Mouse (Mus musculus) midbrain, embryonic 15.5 days (tissue): ENCODE measurements at regions not wholly inside any gene's neighbourhood (a gene's known extent, or its start where the extent isn't known, plus 50 kb on each side); places are given as distances from the start of the nearest gene placed in this dataset.

Experiments
- ATAC-seq: fragments of 200-750 bp; cut with Nextera tagmentation; replicated peaks from 2 replicates; pipeline ENCODE4 v1.8.0; 2017; ENCODE audit warnings: moderate TSS enrichment
- H3K27ac ChIP-seq: fragments of 300-500 bp; sonication (generic); 2 replicates; pipeline ENCODE4 v1.5.1; 2015; ENCODE audit warnings: mild to moderate bottlenecking, inconsistent platforms
- H3K27me3 ChIP-seq: fragments of 300-500 bp; sonication (generic); replicated peaks from 2 replicates; pipeline ENCODE4 v1.6.1; 2015; ENCODE audit warnings: inconsistent platforms
- H3K36me3 ChIP-seq: fragments of 300-500 bp; sonication (generic); replicated peaks from 2 replicates; pipeline ENCODE4 v1.6.1; 2015; ENCODE audit warnings: inconsistent platforms
- H3K4me1 ChIP-seq: fragments of 300-500 bp; sonication (generic); 2 replicates; pipeline ENCODE4 v1.6.1; 2015; ENCODE audit warnings: inconsistent platforms
- H3K4me2 ChIP-seq: fragments of 300-500 bp; sonication (generic); 2 replicates; pipeline ENCODE4 v1.6.1; 2015; ENCODE audit warnings: inconsistent platforms, mild to moderate bottlenecking, moderate library complexity
- H3K4me3 ChIP-seq: fragments of 300-500 bp; sonication (generic); 2 replicates; pipeline ENCODE4 v1.5.1; 2015; ENCODE audit warnings: mild to moderate bottlenecking, inconsistent platforms
- H3K9ac ChIP-seq: fragments of 300-500 bp; sonication (generic); 2 replicates; pipeline ENCODE4 v1.6.1; 2015; ENCODE audit warnings: mild to moderate bottlenecking, inconsistent platforms
- H3K9me3 ChIP-seq: fragments of 300-500 bp; sonication (generic); 2 replicates; pipeline ENCODE4 v1.6.1; 2016; ENCODE audit warnings: inconsistent platforms
- WGBS: fragments of 180-500 bp; shearing (Covaris S2); methylation state at CpG from one replicate; pipeline ENCODE4 v1.1.7; 2015; ENCODE audit warnings: mixed read lengths; 5-methylcytosine and 5-hydroxymethylcytosine counted together

DNA sequence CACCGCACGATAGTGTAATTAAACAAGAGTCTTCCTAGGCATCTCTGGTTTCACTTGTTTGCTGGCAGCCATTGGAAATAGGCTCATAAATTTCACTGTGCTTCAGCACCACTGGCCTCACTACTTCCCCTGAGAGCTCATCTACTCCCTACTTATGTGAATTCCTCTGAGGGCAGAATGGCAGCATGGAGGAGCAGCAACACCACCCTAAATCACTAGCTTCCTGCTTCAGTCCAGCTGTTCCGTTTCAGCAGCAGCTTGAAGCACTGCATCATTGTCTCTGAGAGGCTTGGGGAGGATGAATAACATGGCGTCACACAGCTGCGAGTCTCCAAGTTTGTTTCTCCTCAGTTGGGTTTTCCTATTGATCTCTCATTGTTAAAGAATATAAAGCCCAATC is 712.1 kb downstream of the Tlr4 start:
- Histone ChIP-seq H3K4me3 (no peak overlapping the region), H3K27ac (no peak overlapping the region), H3K4me1 (no peaks in the 10 kb centered on the region), H3K9ac (no peak overlapping the region), H3K27me3 (no peaks in the 10 kb centered on the region), H3K4me2 (no peak overlapping the region), H3K9me3 (no peaks in the 10 kb centered on the region), H3K36me3 (no peaks in the 10 kb centered on the region)
- 75% methylated on average over 5 of the region's 5 CpGs for WGBS
- no peak for ATAC-seq

- 79% methylated on average over 1 of the region's 1 CpGs for WGBS
- Histone ChIP-seq H3K4me1 (no peaks in the 10 kb centered on the region), H3K9ac (no peak overlapping the region), H3K27ac (no peak overlapping the region), H3K4me2 (no peak overlapping the region), H3K27me3 (no peaks in the 10 kb centered on the region), H3K9me3 (no peaks in the 10 kb centered on the region), H3K4me3 (no peak overlapping the region), H3K36me3 (no peaks in the 10 kb centered on the region)
- ATAC-seq = no peak
These were observed 718.6 kb downstream of the Tlr4 start for GRCm38 (mm10) chr4:67546013-67546412.

DNA sequence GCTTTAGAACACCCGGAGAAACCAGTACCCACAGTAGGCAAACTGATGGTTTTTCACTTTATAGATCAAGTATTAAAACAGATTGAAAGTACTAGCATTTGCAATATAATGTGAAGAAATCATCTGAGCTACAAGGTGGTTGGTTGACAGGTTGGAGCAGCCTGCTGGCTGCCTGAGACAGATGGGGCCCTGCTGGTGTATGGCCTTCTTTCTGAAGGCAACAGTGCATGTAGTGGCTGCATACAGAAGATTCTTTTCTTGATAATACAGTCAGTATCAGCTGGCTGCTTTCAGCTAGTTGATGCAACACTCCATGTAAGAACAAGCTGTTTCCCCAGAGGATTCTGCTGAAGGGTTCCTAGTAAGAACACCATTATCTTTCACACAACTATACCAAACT is 720.6 kb downstream of the Tlr4 start:
- H3K27ac ChIP-seq = no peak overlapping the region
- no peak overlapping the region for H3K4me2 ChIP-seq
- 92% methylated on average over 1 of the region's 1 CpGs for WGBS

GRCm38 (mm10) chr4:67553511-67553910 is 726.1 kb downstream of the Tlr4 start:
- Histone ChIP-seq H3K4me3 (no peak overlapping the region), H3K9me3 (no peaks in the 10 kb centered on the region), H3K9ac (no peak overlapping the region), H3K36me3 (no peaks in the 10 kb centered on the region), H3K4me1 (no peaks in the 10 kb centered on the region), H3K27ac (no peak overlapping the region), H3K4me2 (no peak overlapping the region), H3K27me3 (no peaks in the 10 kb centered on the region)
- no peak for ATAC-seq
- 77% methylated on average over 3 of the region's 3 CpGs for WGBS

More for the DNA sequence above, 720.6 kb downstream of the Tlr4 start:
- Histone ChIP-seq H3K27me3 (no peaks in the 10 kb centered on the region), H3K36me3 (no peaks in the 10 kb centered on the region), H3K9ac (no peak overlapping the region), H3K4me1 (no peaks in the 10 kb centered on the region), H3K9me3 (no peaks in the 10 kb centered on the region), H3K4me3 (no peak overlapping the region)
- ATAC-seq = no peak

DNA sequence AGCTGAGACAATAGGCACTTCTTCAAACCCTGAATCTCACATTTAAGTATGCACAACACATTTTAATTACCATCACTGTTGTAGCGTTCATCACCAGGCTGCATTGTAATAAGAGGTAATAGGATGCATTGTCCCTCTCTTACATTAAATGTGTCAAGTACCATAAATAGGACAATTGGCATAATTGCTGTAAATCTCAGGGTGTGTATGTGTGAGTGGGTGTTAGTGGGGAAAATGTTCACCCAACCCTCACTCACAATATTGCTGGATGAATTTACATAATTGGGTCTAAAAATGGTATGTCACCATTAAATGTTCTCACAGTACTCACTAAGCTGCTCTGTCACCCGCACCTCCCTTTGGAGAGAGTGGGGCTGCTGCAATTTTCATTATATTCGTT is 747.4 kb downstream of the Tlr4 start:
- H3K27ac ChIP-seq = no peak overlapping the region
- H3K4me2 ChIP-seq = no peak overlapping the region
- no peaks in the 10 kb centered on the region for H3K36me3 ChIP-seq
- no peak overlapping the region for H3K4me3 ChIP-seq
- WGBS = 67% methylated on average over 3 of the region's 3 CpGs
- H3K9me3 ChIP-seq = no peaks in the 10 kb centered on the region
- ATAC-seq = no peak
- H3K27me3 ChIP-seq = no peaks in the 10 kb centered on the region
- H3K4me1 ChIP-seq = no peaks in the 10 kb centered on the region
- no peak overlapping the region for H3K9ac ChIP-seq

GRCm38 (mm10) chr4:67589501-67589900 is 762.1 kb downstream of the Tlr4 start:
- Histone ChIP-seq H3K4me2 (no peak overlapping the region), H3K4me1 (peaks cover 6% of the 10 kb centered on the region; the same call in 1 of the 2 replicates), H3K4me3 (no peak overlapping the region), H3K27me3 (no peaks in the 10 kb centered on the region), H3K36me3 (no peaks in the 10 kb centered on the region), H3K9ac (no peak overlapping the region), H3K9me3 (no peaks in the 10 kb centered on the region), H3K27ac (no peak overlapping the region)
- no peak for ATAC-seq
- 79% methylated on average over 1 of the region's 1 CpGs for WGBS

DNA sequence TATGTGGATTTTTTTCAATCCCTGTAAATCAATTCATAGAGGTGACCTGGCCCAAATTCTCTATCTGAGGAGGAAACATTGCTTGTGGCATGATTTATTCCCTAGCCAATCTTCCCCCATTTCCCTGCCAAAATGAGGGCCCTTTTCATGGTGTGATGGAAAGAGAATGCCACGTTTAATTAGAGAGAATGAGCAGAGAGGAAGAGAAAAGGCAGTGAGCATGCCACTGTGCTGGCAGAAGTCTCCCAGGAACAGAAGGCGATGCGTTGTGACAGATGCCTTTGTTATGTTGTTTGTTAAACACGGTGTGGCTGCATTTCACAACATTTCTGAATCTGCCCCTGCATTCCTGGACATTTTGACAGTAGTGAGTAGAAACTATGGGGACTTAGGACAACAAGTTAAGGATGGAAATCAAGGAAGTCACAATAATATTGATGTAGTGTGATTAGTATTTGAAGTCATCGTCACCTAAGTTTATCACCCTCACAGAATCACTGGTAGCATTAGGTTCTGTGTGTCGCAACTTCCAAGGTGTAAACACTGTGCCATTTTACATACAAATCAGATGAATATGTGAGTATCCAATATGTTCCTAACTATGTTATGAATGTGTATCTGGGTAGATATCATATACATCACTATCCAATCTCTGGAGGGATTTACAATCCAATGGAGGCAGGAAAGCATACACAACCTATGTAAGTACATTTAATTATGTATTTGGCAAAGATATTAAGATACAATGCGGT is 762.8 kb downstream of the Tlr4 start:
- no peak overlapping the region for H3K27ac ChIP-seq
- WGBS = 40% methylated on average over 7 of the region's 7 CpGs
- H3K4me1 ChIP-seq = peaks cover 6% of the 10 kb centered on the region; the same call in 1 of the 2 replicates
- no peaks in the 10 kb centered on the region for H3K27me3 ChIP-seq
- no peak overlapping the region for H3K4me3 ChIP-seq
- no peaks in the 10 kb centered on the region for H3K36me3 ChIP-seq
- H3K9ac ChIP-seq = no peak overlapping the region
- H3K9me3 ChIP-seq = no peaks in the 10 kb centered on the region
- ATAC-seq = peak; percentile 78
- H3K4me2 ChIP-seq = no peak overlapping the region

DNA sequence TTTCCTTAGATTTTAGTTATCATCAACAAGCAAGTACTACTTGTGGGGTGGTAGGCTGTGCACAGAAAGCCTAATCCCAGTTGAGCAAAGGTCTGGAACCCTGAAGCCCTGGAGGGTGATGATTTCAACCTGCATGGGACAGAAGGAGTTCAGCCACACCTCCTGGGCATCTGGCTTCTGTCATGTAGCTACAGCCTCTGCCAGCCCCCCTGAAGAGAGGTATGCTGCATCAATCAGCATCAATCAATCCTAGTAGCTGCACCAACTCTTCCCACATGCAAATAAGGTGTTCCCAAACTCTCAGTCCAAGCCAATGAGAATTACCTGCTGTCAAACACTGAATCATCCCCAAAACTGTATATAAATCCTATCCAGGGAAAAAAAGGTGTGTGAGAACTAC is 779.8 kb downstream of the Tlr4 start:
- ATAC-seq = no peak
- Histone ChIP-seq H3K27ac (no peak overlapping the region), H3K4me3 (no peak overlapping the region), H3K9ac (no peak overlapping the region), H3K36me3 (no peaks in the 10 kb centered on the region), H3K4me2 (no peak overlapping the region), H3K9me3 (no peaks in the 10 kb centered on the region), H3K27me3 (no peaks in the 10 kb centered on the region), H3K4me1 (no peaks in the 10 kb centered on the region)

DNA sequence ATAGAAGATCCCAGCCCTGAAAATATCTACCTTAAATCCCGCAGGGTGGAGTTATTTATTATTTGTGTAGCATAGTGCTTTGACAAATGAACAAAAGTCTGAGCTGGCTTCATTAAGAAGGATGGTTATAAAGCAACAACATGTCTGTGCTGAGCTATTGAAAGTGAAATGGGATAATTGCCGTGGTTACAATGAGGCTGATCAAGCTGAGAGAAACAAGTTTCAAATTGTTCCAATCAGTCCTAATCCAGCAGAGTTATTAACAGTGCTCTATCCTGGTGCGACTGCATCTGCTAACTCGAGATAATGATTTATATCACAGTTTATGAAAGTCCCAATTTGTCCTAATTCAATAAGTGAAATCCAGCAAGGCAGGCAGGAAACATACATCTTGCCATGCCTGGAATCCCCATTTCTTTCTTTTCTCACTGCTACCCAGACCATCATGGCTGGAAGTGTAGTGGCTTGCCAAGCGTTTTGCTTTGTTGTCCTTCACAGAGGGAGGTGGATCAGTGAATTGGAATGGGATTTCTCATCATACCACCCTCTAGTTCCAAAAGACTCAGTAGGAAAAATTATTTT is 787.2 kb downstream of the Tlr4 start:
- Histone ChIP-seq H3K4me3 (no peak overlapping the region), H3K9ac (no peak overlapping the region), H3K4me1 (no peaks in the 10 kb centered on the region), H3K27ac (no peak overlapping the region), H3K4me2 (no peak overlapping the region), H3K36me3 (no peaks in the 10 kb centered on the region), H3K9me3 (no peaks in the 10 kb centered on the region), H3K27me3 (no peaks in the 10 kb centered on the region)
- no peak for ATAC-seq
- WGBS = 53% methylated on average over 5 of the region's 5 CpGs

DNA sequence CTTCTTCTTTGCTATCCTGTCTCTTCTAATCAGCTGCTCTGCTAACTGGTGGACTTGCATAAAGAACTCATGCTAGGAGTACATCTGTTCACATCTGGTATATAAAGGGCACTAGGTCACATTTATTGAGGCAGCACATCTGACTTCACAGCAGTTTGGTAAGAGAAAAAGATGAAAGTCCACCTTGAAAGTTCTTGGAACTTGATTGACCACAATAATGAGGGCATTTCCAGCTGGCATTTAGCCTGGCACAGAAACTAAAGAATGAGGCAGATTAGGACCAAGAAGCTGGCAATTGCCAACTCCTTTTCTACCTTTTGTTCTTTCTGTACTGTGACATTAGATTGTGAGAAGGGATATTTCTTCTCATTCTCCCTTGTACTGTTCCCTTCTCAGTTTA is 799.3 kb downstream of the Tlr4 start:
- no peak for ATAC-seq
- Histone ChIP-seq H3K9ac (no peak overlapping the region), H3K4me1 (no peaks in the 10 kb centered on the region), H3K9me3 (no peaks in the 10 kb centered on the region), H3K27me3 (no peaks in the 10 kb centered on the region), H3K36me3 (no peaks in the 10 kb centered on the region), H3K27ac (no peak overlapping the region), H3K4me3 (no peak overlapping the region), H3K4me2 (no peak overlapping the region)

DNA sequence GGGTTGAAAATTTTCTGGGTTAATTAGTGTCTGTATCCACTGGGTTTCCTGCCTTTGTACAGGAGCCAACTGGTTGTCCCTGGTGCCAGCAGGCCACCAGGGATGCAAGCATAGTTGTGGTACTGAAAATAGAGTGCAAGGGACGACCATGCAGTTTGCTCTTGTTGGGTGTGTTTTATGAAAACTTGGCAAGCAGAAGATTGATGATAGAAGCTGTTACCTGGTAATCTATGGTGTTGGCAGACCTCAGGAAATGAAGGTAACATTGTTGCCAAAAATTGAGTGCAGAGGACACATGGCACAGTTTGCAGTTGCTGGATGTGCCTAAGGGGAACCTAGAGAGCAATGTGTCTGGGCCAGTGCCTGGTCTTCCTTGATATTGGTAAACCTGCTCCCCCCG is 818.7 kb downstream of the Tlr4 start:
- Histone ChIP-seq H3K9me3 (no peaks in the 10 kb centered on the region), H3K4me1 (no peaks in the 10 kb centered on the region), H3K36me3 (no peaks in the 10 kb centered on the region), H3K27ac (no peak overlapping the region), H3K4me3 (no peak overlapping the region), H3K27me3 (no peaks in the 10 kb centered on the region), H3K4me2 (no peak overlapping the region), H3K9ac (no peak overlapping the region)
- WGBS = 53% methylated on average over 1 of the region's 2 CpGs
- ATAC-seq = no peak

DNA sequence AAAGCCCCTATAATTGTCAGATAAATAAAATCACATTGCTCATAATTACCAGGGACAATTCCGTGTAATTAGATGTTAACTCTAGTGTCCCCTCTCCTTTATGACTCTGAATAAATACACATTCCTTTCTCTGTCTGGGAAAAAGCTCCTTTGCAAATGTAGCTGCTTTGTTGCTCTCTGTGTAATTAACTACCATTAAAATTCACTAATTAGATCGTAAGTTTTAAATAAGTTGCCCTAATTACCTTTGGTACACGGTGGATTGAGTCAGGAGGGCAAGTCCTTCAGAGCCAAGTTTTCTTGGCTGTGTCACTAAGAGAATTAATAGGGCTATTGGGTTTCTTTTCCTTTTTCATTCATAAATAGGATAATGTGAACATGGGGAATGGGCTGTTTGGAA is 834.7 kb downstream of the Tlr4 start:
- Histone ChIP-seq H3K4me3 (no peak overlapping the region), H3K27me3 (no peaks in the 10 kb centered on the region), H3K36me3 (no peaks in the 10 kb centered on the region), H3K4me2 (no peak overlapping the region), H3K9ac (no peak overlapping the region), H3K27ac (no peak overlapping the region), H3K9me3 (no peaks in the 10 kb centered on the region), H3K4me1 (no peaks in the 10 kb centered on the region)
- no peak for ATAC-seq
- WGBS = 57% methylated on average over 3 of the region's 3 CpGs

- no peaks in the 10 kb centered on the region for H3K27me3 ChIP-seq
- H3K4me2 ChIP-seq = no peak overlapping the region
- WGBS = 81% methylated on average over 1 of the region's 1 CpGs
- no peak overlapping the region for H3K4me3 ChIP-seq
- no peak for ATAC-seq
- no peak overlapping the region for H3K27ac ChIP-seq
- no peak overlapping the region for H3K9ac ChIP-seq
- H3K4me1 ChIP-seq = no peaks in the 10 kb centered on the region
- H3K36me3 ChIP-seq = no peaks in the 10 kb centered on the region
- H3K9me3 ChIP-seq = no peaks in the 10 kb centered on the region
These were observed 846.6 kb downstream of the Tlr4 start for GRCm38 (mm10) chr4:67673961-67674360.
